Mouse (Mus musculus): ENCODE measurements around the gene Bscl2.

DNA sequence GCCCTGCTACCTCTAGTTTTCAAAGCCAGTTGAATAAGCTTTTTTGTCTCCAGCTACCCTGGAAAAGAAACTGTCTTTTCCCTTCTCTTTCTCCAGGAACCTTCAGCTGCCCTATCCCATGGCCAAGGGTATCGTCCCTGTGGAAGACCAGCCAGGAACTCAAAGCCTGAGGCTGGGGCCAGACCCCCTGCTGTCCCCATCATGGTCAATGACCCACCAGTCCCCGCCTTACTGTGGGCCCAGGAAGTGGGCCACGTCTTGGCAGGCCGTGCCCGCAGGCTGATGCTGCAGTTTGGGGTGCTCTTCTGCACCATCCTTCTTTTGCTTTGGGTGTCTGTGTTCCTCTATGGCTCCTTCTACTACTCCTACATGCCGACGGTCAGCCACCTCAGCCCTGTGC is 3.7 kb downstream of the Bscl2 start:
- TF ChIP-seq CTCF (IDR thresholded peaks at IDR 0.05; ENCODE audit: extremely low read depth, insufficient read depth, insufficient read length, insufficient replicate concordance) (no peak), POLR2A (IDR thresholded peaks at IDR 0.05; ENCODE audit: low read depth, low read length) (no peak)
